Mouse (Mus musculus): Measurements from ENCODE around the gene Snd1. TPM values are rescaled to one million over a fixed set of nuclear protein-coding genes. Genes with fewer than 3 reads are reported as not detected.

Snd1 gene
- polyA plus RNA-seq, 1 experiment: 57.6 TPM

GRCm38 (mm10) chr6:28747931-28748670 is 273.2 kb downstream of the Snd1 start:
- H3K36me3 ChIP-seq (replicated peaks; ENCODE audit: low read length): peaks cover 97% of the 10 kb centered on the region
- no peaks in the 10 kb centered on the region for H3K27me3 ChIP-seq (replicated peaks)
- peaks cover 30% of the 10 kb centered on the region for H3K4me1 ChIP-seq
- TF ChIP-seq GATA1 (IDR thresholded peaks at IDR 0.05; ENCODE audit: borderline replicate concordance, low read length): no peak
- H3K4me3 ChIP-seq (replicated peaks): no peak overlapping the region
- H3K9me3 ChIP-seq: no peaks in the 10 kb centered on the region

GRCm38 (mm10) chr6:28749224-28749623 is 274.3 kb downstream of the Snd1 start:
- TF ChIP-seq FLI1 (IDR thresholded peaks at IDR 0.05; ENCODE audit: low read length): no peak
- TF ChIP-seq GATA1 (IDR thresholded peaks at IDR 0.05; ENCODE audit: borderline replicate concordance, low read length): no peak
- peaks cover 97% of the 10 kb centered on the region for H3K36me3 ChIP-seq (replicated peaks; ENCODE audit: low read length)
- peaks cover 31% of the 10 kb centered on the region for H3K4me1 ChIP-seq
- no peak overlapping the region for H3K4me3 ChIP-seq (replicated peaks)
- no peaks in the 10 kb centered on the region for H3K27me3 ChIP-seq (replicated peaks)
- H3K9me3 ChIP-seq: no peaks in the 10 kb centered on the region

GRCm38 (mm10) chr6:28751186-28751585 is 276.2 kb downstream of the Snd1 start:
- H3K9me3 ChIP-seq: no peaks in the 10 kb centered on the region
- peaks cover 20% of the 10 kb centered on the region for H3K4me1 ChIP-seq
- TF ChIP-seq FLI1 (IDR thresholded peaks at IDR 0.05; ENCODE audit: low read length) (no peak), GATA1 (IDR thresholded peaks at IDR 0.05; ENCODE audit: borderline replicate concordance, low read length) (no peak)
- peaks cover 96% of the 10 kb centered on the region for H3K36me3 ChIP-seq (replicated peaks; ENCODE audit: low read length)
- no peaks in the 10 kb centered on the region for H3K27me3 ChIP-seq (replicated peaks)
- H3K4me3 ChIP-seq (replicated peaks): no peak overlapping the region

GRCm38 (mm10) chr6:28753217-28753616 is 278.3 kb downstream of the Snd1 start:
- no peaks in the 10 kb centered on the region for H3K27me3 ChIP-seq (replicated peaks)
- peaks cover 16% of the 10 kb centered on the region for H3K4me1 ChIP-seq
- TF ChIP-seq FLI1 (IDR thresholded peaks at IDR 0.05; ENCODE audit: low read length) (no peak), GATA1 (IDR thresholded peaks at IDR 0.05; ENCODE audit: borderline replicate concordance, low read length) (no peak)
- peaks cover 88% of the 10 kb centered on the region for H3K36me3 ChIP-seq (replicated peaks; ENCODE audit: low read length)
- no peak overlapping the region for H3K4me3 ChIP-seq (replicated peaks)
- H3K9me3 ChIP-seq: no peaks in the 10 kb centered on the region

- H3K4me1 ChIP-seq: peaks cover 16% of the 10 kb centered on the region
- H3K4me3 ChIP-seq (replicated peaks): no peak overlapping the region
- TF ChIP-seq FLI1 (IDR thresholded peaks at IDR 0.05; ENCODE audit: low read length): no peak
- no peak for TF ChIP-seq GATA1 (IDR thresholded peaks at IDR 0.05; ENCODE audit: borderline replicate concordance, low read length)
- peaks cover 86% of the 10 kb centered on the region for H3K36me3 ChIP-seq (replicated peaks; ENCODE audit: low read length)
- H3K9me3 ChIP-seq: no peaks in the 10 kb centered on the region
- H3K27me3 ChIP-seq (replicated peaks): no peaks in the 10 kb centered on the region
Observed at GRCm38 (mm10) chr6:28753681-28754080, 278.7 kb downstream of the Snd1 start.

GRCm38 (mm10) chr6:28754127-28754898 is 279.4 kb downstream of the Snd1 start:
- Histone ChIP-seq H3K36me3 (replicated peaks; ENCODE audit: low read length) (peaks cover 82% of the 10 kb centered on the region), H3K4me3 (replicated peaks) (no peak overlapping the region), H3K4me1 (peaks cover 16% of the 10 kb centered on the region), H3K9me3 (no peaks in the 10 kb centered on the region), H3K27me3 (replicated peaks) (no peaks in the 10 kb centered on the region)
- no peak for TF ChIP-seq GATA1 (IDR thresholded peaks at IDR 0.05; ENCODE audit: borderline replicate concordance, low read length)
- no peak for TF ChIP-seq FLI1 (IDR thresholded peaks at IDR 0.05; ENCODE audit: low read length)

GRCm38 (mm10) chr6:28756306-28757018 is 281.5 kb downstream of the Snd1 start:
- Histone ChIP-seq H3K4me3 (replicated peaks) (no peak overlapping the region), H3K27me3 (replicated peaks) (no peaks in the 10 kb centered on the region), H3K9me3 (no peaks in the 10 kb centered on the region), H3K36me3 (replicated peaks; ENCODE audit: low read length) (peaks cover 76% of the 10 kb centered on the region), H3K4me1 (peaks cover 27% of the 10 kb centered on the region)
- TF ChIP-seq GATA1 (IDR thresholded peaks at IDR 0.05; ENCODE audit: borderline replicate concordance, low read length): no peak
- TF ChIP-seq FLI1 (IDR thresholded peaks at IDR 0.05; ENCODE audit: low read length): no peak

GRCm38 (mm10) chr6:28758293-28758692 is 283.4 kb downstream of the Snd1 start:
- Histone ChIP-seq H3K4me3 (replicated peaks) (no peak overlapping the region), H3K36me3 (replicated peaks; ENCODE audit: low read length) (peaks cover 67% of the 10 kb centered on the region), H3K4me1 (peaks cover 23% of the 10 kb centered on the region), H3K27me3 (replicated peaks) (no peaks in the 10 kb centered on the region), H3K9me3 (no peaks in the 10 kb centered on the region)
- no peak for TF ChIP-seq FLI1 (IDR thresholded peaks at IDR 0.05; ENCODE audit: low read length)
- TF ChIP-seq GATA1 (IDR thresholded peaks at IDR 0.05; ENCODE audit: borderline replicate concordance, low read length): no peak

GRCm38 (mm10) chr6:28761728-28762127 is 286.8 kb downstream of the Snd1 start:
- TF ChIP-seq FLI1 (IDR thresholded peaks at IDR 0.05; ENCODE audit: low read length) (no peak), GATA1 (IDR thresholded peaks at IDR 0.05; ENCODE audit: borderline replicate concordance, low read length) (no peak)
- Histone ChIP-seq H3K36me3 (replicated peaks; ENCODE audit: low read length) (peaks cover 53% of the 10 kb centered on the region), H3K27me3 (replicated peaks) (no peaks in the 10 kb centered on the region), H3K4me1 (peaks cover 37% of the 10 kb centered on the region), H3K4me3 (replicated peaks) (no peak overlapping the region), H3K9me3 (no peaks in the 10 kb centered on the region)
